Mouse (Mus musculus): ENCODE data around the gene Rbfox1. TPM values are rescaled to one million over a fixed set of nuclear protein-coding genes. Genes with fewer than 3 reads are reported as not detected.

Rbfox1 gene
- polyA plus RNA-seq, 1 experiment = 0.14 TPM

DNA sequence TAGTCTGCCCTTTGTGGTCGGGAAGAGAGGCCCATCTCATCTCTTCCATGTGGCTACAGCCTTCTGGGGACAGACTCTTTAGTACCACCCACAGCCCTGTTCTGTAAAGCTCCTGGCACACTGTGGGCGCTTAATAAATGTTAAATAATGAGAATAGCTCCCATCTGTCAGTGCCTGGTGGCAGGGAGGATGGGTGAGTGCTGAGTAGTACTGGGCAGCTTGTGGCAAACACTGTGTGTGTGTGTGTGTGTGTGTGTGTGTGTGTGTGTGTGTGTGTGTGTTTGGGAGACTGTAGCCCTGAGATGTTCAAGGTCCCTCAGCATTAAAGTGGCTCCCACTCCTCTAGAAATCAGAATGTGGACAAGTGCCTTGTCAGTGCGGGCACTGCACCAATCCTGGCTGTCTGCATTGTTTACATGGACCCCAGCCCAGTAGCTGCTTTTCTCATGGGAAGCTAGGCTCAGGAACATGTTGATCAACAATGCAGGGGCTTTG lies 1196.0 kb downstream of the Rbfox1 start:
- DNase-seq (ENCODE audit: low spot score) = no peak

DNA sequence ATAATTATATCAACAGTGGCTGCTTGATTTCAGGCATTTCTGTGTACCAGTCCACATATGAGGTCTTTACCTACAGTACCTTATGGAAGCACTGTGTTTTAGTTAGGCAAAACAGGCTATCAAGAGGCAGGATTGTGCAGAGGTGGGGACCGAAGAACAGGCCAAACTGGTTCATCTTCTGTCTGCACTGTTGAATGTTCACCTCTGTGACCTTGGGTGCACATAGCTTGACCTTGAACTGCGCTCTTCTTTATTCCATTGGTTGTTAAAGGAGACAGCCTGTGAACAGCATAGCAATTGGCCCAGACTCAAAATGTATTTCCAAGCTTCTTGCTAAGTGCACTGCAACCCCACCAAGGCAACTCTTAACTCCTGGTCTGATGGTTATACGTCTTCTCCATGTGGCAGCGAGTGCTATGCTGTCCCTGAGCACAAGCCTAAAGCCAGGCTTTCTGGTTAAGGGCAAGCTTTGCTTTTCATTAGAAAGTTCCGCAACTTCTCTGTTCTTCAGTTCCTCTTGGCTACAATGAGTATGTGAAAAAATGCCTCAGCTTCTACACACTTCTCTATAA lies 1196.6 kb downstream of the Rbfox1 start:
- DNase-seq (ENCODE audit: low spot score) = no peak

DNA sequence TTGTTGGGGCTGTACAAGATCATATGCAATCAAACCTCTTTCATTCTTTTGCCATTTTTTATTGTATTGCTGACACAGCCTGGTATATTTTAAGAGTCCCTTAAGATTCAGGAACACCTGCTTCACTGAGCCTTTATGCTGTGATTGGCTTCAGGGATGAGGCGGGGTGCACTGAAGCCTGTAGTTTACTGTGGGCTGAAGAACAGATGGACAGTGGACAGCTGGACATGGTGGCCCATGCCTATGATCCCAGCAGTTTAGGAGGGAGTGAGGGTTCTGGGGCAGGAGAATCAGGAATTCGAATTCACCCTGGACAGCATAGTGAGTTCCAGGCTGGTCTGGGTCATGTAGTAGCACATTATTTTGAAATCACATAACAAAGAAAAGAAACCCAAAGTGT lies 1198.8 kb downstream of the Rbfox1 start:
- DNase-seq (ENCODE audit: low spot score) = no peak

DNA sequence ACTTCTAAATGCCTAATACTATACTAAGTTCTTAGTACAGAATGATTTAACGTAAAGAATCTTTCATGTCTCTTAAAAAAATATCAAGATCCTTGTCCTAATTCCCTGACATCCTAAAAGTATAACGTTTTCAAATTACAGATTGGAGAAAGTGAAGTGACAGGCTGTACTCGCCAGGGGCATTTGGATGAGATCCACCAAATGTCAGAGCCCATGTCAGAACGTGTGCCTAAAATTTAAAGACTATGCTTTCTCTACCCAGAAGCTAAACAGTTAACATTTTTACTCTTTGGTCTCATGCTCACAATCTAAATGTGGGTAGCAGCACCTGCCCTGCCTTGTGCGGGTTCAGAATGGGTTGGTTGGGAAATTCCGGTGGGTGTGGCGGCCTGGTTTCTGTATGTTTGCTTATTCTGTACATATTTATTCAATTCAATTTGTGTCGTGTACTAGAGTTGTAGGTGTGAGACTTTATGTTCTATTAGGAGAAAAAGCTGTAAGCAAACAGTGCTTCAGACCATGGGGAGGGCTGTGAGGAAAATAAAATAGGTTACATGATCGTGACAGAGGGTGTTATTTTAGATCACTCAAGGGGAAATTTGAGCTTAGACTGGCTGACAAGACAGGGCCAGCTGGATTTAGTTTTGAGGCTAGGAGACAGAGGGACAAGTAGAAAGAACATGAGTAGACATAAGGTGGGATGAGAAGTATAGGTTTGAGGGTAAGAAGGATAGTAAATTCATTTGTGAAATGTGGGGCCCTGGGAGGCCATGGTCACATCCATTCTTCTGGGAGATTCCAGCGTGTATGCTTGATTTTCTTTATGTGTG lies 1203.7 kb downstream of the Rbfox1 start:
- no peak for DNase-seq (ENCODE audit: low spot score)

DNA sequence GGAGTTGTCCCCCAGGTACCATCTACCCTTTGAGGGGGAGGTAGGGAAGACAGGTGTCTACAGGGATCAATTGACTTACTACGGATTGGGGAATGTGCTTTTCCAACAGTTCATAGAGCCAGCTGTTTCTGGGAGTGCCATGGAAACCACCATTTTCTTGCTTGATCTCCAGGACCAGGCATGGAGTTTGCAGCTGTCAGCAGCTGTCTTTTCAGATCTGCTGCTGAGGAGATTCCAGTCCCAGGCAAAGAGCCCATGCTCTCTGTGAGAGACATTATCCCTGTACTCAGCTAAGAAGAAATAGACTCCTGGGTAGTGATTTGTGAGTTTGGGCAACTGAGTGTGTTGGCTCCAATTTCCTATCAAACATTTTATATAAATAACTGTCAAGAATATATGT lies 1204.3 kb downstream of the Rbfox1 start:
- no peak for DNase-seq (ENCODE audit: low spot score)

DNA sequence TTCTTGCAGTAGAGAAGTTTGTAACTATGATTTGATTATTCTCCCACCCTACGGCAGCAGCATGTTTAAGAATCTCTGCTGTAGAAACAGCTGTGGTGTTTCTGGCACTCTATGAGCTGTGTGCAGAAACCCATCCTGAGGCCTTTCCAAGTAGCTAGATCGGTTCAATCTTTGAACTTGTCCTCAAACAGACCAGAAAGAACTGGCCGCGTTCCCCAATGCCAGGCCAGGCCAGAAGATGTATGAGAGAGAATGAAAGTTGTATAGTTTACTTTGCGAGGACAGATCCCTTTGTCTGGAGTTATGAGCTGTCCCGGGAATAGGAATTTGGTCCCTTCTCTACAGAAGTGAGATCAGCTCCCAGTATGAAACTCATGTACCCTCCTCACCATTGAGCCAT lies 1205.0 kb downstream of the Rbfox1 start:
- no peak for DNase-seq (ENCODE audit: low spot score)

DNA sequence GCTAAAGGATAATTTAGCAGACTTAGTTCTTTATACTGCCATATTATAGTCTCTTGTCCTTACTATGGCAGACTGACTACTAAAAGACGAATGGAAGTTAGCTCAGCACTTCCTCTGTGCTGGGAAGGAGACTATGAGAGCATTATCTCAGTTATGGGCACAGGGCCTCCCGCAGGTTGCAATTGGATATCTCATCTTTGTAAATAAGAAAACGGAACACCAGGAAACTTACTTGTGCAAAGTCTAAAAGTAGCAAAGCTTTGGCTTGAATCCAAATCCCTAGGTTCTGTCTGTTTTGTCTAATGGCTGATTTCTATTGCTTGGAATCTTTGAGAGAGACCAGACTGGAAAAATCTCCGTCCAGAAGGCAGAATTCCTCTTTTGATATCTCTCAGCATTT lies 1207.7 kb downstream of the Rbfox1 start:
- no peak for DNase-seq (ENCODE audit: low spot score)

DNA sequence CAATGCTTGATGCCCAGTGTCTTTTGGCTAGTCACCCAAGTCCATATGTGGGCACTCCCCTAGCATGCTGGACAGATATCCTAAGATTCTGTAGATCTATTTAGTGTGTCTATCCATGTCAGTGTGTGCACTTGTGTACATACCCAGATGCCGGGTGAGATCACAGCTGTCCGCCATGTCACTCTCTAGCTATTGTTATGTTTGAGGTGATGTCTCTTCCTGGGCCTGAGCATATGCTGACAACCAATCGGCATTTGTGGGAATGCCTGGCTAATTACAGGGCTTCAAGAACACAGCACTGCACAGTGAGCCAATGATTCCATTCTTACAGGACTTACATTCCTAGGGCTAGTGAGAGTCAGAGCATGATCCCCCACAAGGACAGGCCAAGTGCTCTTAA lies 1208.5 kb downstream of the Rbfox1 start:
- DNase-seq (ENCODE audit: low spot score) = no peak

DNA sequence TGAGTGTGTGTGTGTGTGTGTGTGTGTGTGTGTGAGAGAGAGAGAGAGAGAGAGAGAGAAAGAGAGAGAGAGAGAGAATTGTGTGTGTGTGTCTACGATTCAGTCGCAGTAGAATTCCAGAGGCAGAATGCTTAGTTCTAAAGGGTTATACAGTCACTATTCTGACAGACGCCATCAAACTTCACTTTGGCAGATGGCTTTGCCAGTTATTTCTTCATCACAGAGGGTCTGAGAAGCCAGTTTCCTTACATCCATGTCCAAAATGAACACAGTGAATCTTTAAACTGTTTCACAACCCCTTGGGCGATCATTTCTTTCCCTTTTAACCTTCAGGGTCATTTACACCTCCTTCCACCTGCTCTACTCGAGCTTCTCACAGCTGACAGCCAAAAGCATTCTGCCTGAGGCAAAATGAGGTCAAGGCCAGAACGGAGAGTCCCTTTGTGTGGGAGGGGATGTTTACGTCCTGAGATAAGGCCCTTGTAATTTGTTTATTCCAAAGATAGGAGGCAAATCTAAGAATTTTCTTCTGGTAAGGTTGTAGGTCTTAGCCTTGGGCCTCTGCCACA lies 1209.1 kb downstream of the Rbfox1 start:
- DNase-seq (ENCODE audit: low spot score) = no peak

DNA sequence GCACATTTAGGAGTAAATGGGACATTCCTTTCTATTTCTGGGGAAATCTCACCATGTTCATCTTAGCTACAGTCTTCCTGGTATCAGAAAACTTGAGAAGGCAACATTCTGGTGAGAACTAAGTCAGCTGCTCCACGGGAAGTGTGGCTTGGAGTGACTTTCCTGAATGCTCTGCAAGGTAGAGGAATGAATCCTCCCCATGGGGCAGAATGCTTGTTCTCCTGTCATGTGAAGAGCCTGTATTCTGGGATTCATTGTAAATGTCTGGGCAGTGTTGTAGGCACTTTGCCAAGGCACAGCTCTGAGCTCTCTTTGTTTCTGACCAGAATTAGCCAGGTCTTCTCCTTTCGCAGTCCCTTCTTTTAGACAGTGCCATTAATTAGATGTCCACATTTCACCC lies 1211.9 kb downstream of the Rbfox1 start:
- DNase-seq (ENCODE audit: low spot score) = no peak

DNA sequence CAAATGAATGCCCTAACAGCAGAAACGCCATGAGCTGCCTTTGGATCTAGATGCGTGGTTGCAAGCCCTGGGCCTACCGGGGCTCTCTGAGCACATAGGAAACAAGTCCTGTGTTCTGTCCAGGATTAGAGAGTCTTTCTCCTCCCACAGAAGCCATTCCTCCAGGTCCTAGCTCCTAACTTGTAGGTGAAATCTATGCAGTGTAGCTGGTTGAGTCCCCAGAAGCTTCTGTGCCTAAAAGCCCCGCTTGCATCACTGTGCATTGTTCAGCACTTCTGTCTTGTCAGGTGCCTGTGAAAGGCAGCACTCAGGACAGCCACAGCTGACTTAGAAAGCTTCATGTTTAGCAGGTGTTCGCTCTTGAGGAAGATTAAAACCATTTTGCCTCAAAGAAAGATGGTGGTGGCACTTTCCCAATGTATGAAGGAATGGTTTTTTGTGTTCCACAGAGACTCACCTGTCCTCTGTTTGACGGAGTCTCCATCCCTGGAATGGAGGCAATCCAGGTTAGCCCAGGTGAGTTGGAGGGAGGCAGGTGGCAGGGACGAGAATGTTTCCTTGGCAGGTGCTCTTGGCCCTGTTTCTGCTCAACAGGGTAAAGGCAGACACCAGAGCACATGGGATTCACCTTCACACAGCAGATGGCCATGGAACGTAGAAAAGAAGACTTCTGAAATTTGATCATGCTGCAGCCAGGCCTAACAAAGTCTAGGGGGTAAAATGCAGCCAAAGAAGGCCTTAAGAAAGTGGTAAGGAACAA lies 1213.0 kb downstream of the Rbfox1 start:
- DNase-seq (ENCODE audit: low spot score) = no peak

DNA sequence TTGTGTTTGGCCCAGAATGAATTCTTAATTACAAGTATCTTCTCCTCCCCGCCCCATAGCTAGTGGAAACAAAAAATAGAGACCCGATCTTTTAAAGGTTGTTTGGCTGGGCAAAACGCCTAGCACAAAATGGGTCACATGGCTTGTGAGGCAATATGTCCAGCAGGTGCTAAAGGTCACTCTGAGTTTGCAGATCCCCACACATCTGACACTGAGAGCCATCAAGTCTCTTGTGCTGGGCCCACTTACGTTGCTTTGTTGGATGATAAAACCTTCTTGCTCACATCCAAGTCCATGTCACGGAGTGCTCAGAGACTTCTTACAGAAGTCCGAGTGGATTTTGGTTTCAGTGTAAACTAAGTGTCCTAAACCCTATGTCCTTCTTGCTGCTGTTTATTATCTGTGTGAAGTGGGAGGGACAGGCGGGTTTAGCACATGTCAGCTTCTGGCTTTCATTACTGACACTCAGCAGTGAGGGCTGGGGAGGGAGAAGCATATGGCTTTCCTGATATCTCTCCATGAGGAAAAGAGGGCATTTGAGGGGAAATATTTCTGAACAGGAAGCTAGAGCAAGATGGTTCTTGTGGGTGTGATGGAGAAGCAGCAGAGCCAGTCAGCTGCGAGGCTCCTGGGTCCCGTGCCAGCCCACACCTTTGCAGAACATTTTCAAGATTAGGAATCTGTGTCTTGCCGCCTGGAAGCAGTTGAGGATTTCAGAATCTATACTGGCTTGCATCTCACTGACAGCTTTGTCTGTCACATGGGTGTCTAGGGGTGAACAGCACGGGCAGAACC lies 1214.5 kb downstream of the Rbfox1 start:
- no peak for DNase-seq (ENCODE audit: low spot score)

DNA sequence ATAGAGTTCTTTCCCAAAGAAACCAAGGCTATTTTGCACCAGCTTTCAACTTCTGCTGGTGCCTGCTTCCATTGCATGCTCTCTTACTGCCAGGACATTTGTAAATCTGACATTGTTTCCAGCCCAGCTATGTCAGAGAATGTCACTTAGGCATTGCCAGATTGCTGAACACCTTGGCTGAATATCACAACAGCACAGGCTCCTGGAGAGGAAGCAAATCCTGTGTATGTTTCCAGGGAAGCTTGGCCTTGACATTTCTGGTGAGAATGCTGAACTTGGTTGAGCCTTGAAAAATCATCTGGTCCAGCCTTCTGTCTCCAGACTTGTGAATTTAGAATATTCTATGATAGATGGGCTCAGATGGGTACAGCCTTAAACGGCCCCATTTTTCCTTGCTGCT lies 1217.3 kb downstream of the Rbfox1 start:
- no peak for DNase-seq (ENCODE audit: low spot score)

DNA sequence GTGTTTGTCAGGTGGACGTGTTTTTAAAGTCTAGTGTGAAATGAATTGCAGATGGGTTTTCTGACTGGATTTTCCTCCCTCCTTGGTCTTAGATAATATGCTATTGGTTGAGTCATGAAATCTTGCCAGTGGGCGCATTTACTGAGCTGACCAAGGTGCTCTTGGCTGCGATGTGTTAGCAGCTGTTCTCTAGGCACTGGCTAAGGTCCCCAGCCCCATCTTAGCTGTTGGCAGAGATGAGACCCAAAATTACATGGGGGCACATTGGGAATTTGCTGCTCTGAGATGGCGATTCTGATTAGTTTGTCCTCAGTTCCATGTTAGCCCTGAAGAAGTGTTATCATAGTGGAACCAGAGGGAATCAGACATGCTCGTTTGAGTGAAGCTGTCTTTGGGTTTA lies 1218.1 kb downstream of the Rbfox1 start:
- no peak for DNase-seq (ENCODE audit: low spot score)

DNA sequence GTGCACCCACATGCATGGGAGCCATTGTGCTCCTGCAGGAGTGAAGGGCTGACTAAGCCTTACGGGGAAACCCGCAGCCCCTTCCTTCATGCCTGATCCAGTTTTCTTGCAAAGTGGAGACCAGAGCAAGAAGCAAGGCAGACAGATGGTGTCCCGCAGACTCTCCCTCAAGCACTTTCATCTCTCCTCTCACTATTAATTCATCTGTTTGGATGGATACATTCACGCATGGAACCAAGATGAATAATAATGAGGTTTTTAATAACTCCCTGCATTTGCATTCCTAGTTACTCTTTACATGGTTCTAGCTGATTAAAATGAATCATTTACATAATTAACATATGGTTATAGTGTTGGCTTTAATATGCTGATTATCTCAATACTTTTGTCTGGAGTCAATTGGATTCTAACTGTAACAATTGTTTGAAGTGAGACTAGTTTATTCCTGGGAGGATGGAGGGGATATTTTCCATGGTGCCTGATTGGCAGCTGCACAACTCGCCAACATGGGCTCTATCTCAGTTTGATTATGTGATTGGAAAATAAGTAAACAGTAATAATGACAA lies 1221.4 kb downstream of the Rbfox1 start:
- DNase-seq (ENCODE audit: low spot score) = no peak

DNA sequence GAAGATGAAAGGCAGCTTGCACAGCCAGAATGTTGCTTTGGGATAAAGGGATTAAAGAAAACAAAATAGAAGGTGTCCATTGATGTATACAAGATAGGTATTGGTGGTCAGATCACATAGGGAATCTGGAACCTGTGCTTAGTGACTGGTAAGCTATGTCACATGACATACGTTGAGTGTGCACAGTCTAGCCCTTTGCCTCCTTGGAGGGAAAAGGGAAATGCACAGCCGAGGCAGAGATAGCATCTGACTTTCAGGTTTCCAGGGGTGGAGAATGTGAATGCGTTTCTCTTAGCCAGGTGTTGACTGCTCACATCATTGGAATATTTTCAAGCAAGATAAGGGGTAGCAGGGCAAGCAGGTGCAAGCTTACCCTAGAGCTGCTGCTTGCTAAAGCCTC lies 1230.8 kb downstream of the Rbfox1 start:
- DNase-seq (ENCODE audit: low spot score) = no peak

DNA sequence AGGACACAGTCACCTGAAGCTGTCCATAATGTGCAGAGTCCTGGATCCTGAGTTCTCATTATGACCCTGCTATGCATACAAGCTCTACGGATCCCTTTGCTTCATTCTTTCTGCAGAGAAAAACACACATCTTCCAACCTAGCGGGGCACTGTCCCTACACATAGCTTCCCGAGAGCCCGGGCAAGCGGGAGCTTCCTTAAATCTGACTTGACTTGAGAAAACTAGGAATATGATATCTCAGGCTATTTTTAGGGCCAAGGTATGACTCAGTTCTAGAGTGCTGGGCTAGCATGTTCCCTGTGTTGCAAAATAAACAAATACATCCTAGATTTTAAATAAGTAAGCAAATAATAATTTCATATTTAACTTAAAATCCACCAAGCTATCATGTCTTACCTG lies 1244.4 kb downstream of the Rbfox1 start:
- DNase-seq (ENCODE audit: low spot score) = no peak

DNA sequence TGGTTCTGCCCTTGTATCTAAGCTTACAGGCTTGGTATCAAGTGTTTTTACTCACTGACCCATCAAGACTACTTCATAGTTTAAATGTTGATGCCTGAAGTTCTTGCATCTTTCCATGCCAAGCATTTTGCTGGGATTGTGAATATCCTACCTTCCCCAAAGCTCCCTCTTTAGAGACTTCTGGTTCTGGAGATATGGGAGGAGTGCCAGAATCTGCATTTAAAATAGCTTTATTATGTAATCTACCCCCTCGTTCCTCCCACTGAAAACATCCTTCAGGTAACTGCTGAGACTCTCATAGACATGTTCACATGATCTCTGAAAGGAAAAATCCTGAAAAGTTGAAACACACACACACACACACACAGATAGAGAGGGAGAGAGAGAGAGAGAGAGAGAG lies 1247.3 kb downstream of the Rbfox1 start:
- no peak for DNase-seq (ENCODE audit: low spot score)

DNA sequence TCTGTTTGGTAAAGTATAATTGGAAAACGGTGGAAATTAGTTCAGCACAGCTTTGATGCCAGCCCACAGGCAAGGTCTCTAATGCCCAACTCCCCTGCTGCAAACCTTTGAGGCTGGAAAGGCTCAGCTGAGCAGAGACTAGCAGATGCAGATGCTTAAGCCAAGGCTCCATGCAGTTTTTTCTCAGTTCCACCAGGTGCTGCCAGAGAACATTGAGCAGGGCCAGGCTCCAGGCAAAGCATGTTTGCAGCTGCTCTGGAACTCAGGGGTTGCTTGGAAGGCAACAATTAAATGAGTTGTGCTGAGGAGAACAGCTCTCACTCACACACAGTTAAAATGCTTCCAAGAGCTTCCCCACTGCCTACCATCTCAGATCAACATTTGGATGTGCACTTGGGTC lies 1251.8 kb downstream of the Rbfox1 start:
- no peak for DNase-seq (ENCODE audit: low spot score)

DNA sequence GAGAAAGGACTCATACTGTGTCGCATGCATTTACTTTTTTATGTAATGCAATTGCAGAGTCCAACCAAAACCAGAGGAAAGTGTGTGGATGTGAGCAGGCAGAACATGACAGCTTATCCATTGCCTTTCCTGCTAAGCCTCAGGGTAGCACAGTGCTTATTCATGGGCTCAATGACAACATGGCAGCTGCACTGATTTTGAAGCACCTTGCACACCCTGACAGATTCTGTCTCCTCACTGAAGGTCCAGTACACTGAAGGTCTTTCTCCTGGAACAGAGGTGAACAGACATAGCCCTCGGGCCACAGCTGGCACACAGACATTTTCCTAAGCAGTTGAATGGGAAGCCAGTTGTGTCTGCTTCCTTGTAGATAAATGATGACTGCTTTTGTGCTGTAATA lies 1254.3 kb downstream of the Rbfox1 start:
- no peak for DNase-seq (ENCODE audit: low spot score)

DNA sequence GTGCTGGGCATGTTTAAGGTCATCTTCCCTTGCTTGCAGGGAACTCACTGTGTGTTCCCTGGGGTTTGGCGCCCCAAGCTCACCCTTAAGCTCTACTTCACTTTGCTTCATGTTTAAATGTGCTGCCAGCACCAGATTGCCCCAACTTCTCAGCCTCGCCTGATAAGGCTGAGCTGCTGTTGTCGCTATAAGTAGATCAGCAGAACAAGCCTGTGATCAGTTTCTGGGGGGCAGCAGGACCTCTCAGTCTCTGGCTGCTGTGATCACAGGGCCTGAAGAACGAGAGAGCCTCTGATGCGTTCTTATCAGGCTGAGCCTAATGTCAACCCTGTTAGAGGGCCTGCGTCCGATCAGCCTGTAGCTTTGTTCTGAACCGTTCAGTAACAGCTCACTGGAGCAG lies 1255.8 kb downstream of the Rbfox1 start:
- no peak for DNase-seq (ENCODE audit: low spot score)

Measured in urinary bladder, adult 2 months (tissue).